Mouse (Mus musculus): ENCODE measurements around the gene 1700037H04Rik. TPM values are rescaled to one million over a fixed set of nuclear protein-coding genes. Genes with fewer than 3 reads are reported as not detected.

Gene 1700037H04Rik
- polyA plus RNA-seq, 1 experiment from 2014 or later, result 61.5 TPM

GRCm38 (mm10) chr2:131142592-131142991 lies 17.3 kb downstream of the 1700037H04Rik start:
- Histone ChIP-seq H3K4me1 (peaks cover 13% of the 10 kb centered on the region), H3K9ac (no peak overlapping the region), H3K4me3 (no peak overlapping the region), H3K4me2 (peak overlapping the region; percentile 6; the same call in 1 of the 2 replicates), H3K9me3 (no peaks in the 10 kb centered on the region), H3K27me3 (no peaks in the 10 kb centered on the region), H3K36me3 (peaks cover 44% of the 10 kb centered on the region), H3K27ac (no peak overlapping the region)
- ATAC-seq (ENCODE audit: borderline replicate concordance, extremely low read depth, low FRiP score, low TSS enrichment), result peak; percentile 45; the same call in 1 of the 2 replicates
- 29% methylated on average over 18 of the region's 18 CpGs for WGBS

GRCm38 (mm10) chr2:131141336-131141986 lies 18.4 kb downstream of the 1700037H04Rik start:
- WGBS, result 87% methylated on average over 8 of the region's 8 CpGs
- Histone ChIP-seq H3K4me3 (no peak overlapping the region), H3K27ac (no peak overlapping the region), H3K36me3 (peaks cover 35% of the 10 kb centered on the region), H3K9ac (no peak overlapping the region), H3K4me2 (no peak overlapping the region), H3K9me3 (no peaks in the 10 kb centered on the region), H3K27me3 (no peaks in the 10 kb centered on the region), H3K4me1 (peaks cover 13% of the 10 kb centered on the region)
- no peak for ATAC-seq (ENCODE audit: borderline replicate concordance, extremely low read depth, low FRiP score, low TSS enrichment)

GRCm38 (mm10) chr2:131140533-131140905 lies 19.4 kb downstream of the 1700037H04Rik start:
- Histone ChIP-seq H3K4me3 (no peak overlapping the region), H3K9ac (no peak overlapping the region), H3K27ac (peak overlapping the region; percentile 73), H3K4me1 (peaks cover 13% of the 10 kb centered on the region), H3K36me3 (peaks cover 25% of the 10 kb centered on the region), H3K9me3 (no peaks in the 10 kb centered on the region), H3K4me2 (no peak overlapping the region), H3K27me3 (no peaks in the 10 kb centered on the region)
- no peak for ATAC-seq (ENCODE audit: borderline replicate concordance, extremely low read depth, low FRiP score, low TSS enrichment)
- WGBS, result 54% methylated on average over 5 of the region's 5 CpGs

- H3K9me3 ChIP-seq, result no peaks in the 10 kb centered on the region
- peak overlapping the region; percentile 73 for H3K27ac ChIP-seq
- H3K9ac ChIP-seq, result no peak overlapping the region
- WGBS, result 21% methylated on average over 5 of the region's 5 CpGs
- peaks cover 21% of the 10 kb centered on the region for H3K36me3 ChIP-seq
- no peaks in the 10 kb centered on the region for H3K27me3 ChIP-seq
- peaks cover 15% of the 10 kb centered on the region for H3K4me1 ChIP-seq
- no peak overlapping the region for H3K4me3 ChIP-seq
- no peak for ATAC-seq (ENCODE audit: borderline replicate concordance, extremely low read depth, low FRiP score, low TSS enrichment)
- no peak overlapping the region for H3K4me2 ChIP-seq
Measured at GRCm38 (mm10) chr2:131139886-131140532, 19.9 kb downstream of the 1700037H04Rik start.

- no peak overlapping the region for H3K4me2 ChIP-seq
- peaks cover 21% of the 10 kb centered on the region for H3K4me1 ChIP-seq
Measured at GRCm38 (mm10) chr2:131139287-131139686, 20.6 kb downstream of the 1700037H04Rik start.

GRCm38 (mm10) chr2:131138760-131139159 lies 21.1 kb downstream of the 1700037H04Rik start:
- Histone ChIP-seq H3K9ac (no peak overlapping the region), H3K27ac (no peak overlapping the region), H3K27me3 (no peaks in the 10 kb centered on the region), H3K4me3 (no peak overlapping the region), H3K9me3 (no peaks in the 10 kb centered on the region), H3K4me2 (no peak overlapping the region), H3K4me1 (peaks cover 21% of the 10 kb centered on the region), H3K36me3 (0 out of 2 replicates have a peak, but pooled peaks cover 13% of the 10 kb centered on the region)
- WGBS, result 96% methylated on average over 7 of the region's 7 CpGs
- ATAC-seq (ENCODE audit: borderline replicate concordance, extremely low read depth, low FRiP score, low TSS enrichment), result no peak

More at GRCm38 (mm10) chr2:131139287-131139686, 20.6 kb downstream of the 1700037H04Rik start:
- no peak overlapping the region for H3K9ac ChIP-seq
- H3K4me3 ChIP-seq, result no peak overlapping the region
- WGBS, result 80% methylated on average over 5 of the region's 5 CpGs
- H3K27me3 ChIP-seq, result no peaks in the 10 kb centered on the region
- H3K9me3 ChIP-seq, result no peaks in the 10 kb centered on the region
- H3K36me3 ChIP-seq, result peaks cover 14% of the 10 kb centered on the region
- ATAC-seq (ENCODE audit: borderline replicate concordance, extremely low read depth, low FRiP score, low TSS enrichment), result no peak
- H3K27ac ChIP-seq, result peak overlapping the region; percentile 73; the same call in 1 of the 2 replicates

GRCm38 (mm10) chr2:131138296-131138695 lies 21.6 kb downstream of the 1700037H04Rik start:
- no peak overlapping the region for H3K27ac ChIP-seq
- no peak overlapping the region for H3K4me2 ChIP-seq
- no peak overlapping the region for H3K4me3 ChIP-seq
- no peaks in the 10 kb centered on the region for H3K9me3 ChIP-seq
- no peak for ATAC-seq (ENCODE audit: borderline replicate concordance, extremely low read depth, low FRiP score, low TSS enrichment)
- WGBS, result 83% methylated on average over 4 of the region's 4 CpGs
- H3K4me1 ChIP-seq, result peaks cover 25% of the 10 kb centered on the region
- no peak overlapping the region for H3K9ac ChIP-seq
- H3K36me3 ChIP-seq, result 0 out of 2 replicates have a peak, but pooled peaks cover 10% of the 10 kb centered on the region
- H3K27me3 ChIP-seq, result no peaks in the 10 kb centered on the region

GRCm38 (mm10) chr2:131135521-131136139 lies 24.3 kb downstream of the 1700037H04Rik start:
- H3K4me2 ChIP-seq, result no peak overlapping the region
- H3K4me1 ChIP-seq, result peaks cover 21% of the 10 kb centered on the region
- WGBS, result 43% methylated on average over 11 of the region's 11 CpGs
- peak; percentile 24; the same call in 1 of the 2 replicates for ATAC-seq (ENCODE audit: borderline replicate concordance, extremely low read depth, low FRiP score, low TSS enrichment)
- H3K27me3 ChIP-seq, result no peaks in the 10 kb centered on the region
- H3K9me3 ChIP-seq, result no peaks in the 10 kb centered on the region
- H3K36me3 ChIP-seq, result 0 out of 2 replicates have a peak, but pooled peaks cover 3% of the 10 kb centered on the region
- H3K4me3 ChIP-seq, result no peak overlapping the region
- H3K27ac ChIP-seq, result no peak overlapping the region
- H3K9ac ChIP-seq, result no peak overlapping the region

GRCm38 (mm10) chr2:131134826-131135400 lies 25.0 kb downstream of the 1700037H04Rik start:
- no peak for ATAC-seq (ENCODE audit: borderline replicate concordance, extremely low read depth, low FRiP score, low TSS enrichment)
- H3K4me3 ChIP-seq, result no peak overlapping the region
- peaks cover 15% of the 10 kb centered on the region for H3K4me1 ChIP-seq
- H3K27me3 ChIP-seq, result no peaks in the 10 kb centered on the region
- 76% methylated on average over 8 of the region's 8 CpGs for WGBS
- H3K36me3 ChIP-seq, result 0 out of 2 replicates have a peak, but pooled peaks cover 3% of the 10 kb centered on the region
- H3K9ac ChIP-seq, result no peak overlapping the region
- no peak overlapping the region for H3K4me2 ChIP-seq
- H3K27ac ChIP-seq, result peak overlapping the region; percentile 69
- no peaks in the 10 kb centered on the region for H3K9me3 ChIP-seq

GRCm38 (mm10) chr2:131134381-131134780 lies 25.5 kb downstream of the 1700037H04Rik start:
- no peaks in the 10 kb centered on the region for H3K27me3 ChIP-seq
- WGBS, result 61% methylated on average over 1 of the region's 1 CpGs
- H3K9me3 ChIP-seq, result no peaks in the 10 kb centered on the region
- peak; percentile 52 for ATAC-seq (ENCODE audit: borderline replicate concordance, extremely low read depth, low FRiP score, low TSS enrichment)
- no peak overlapping the region for H3K4me2 ChIP-seq
- no peak overlapping the region for H3K9ac ChIP-seq
- H3K4me1 ChIP-seq, result 0 out of 2 replicates have a peak, but pooled peaks cover 17% of the 10 kb centered on the region
- no peak overlapping the region for H3K4me3 ChIP-seq
- 0 out of 2 replicates have a peak, but pooled peaks cover under 1% of the 10 kb centered on the region for H3K36me3 ChIP-seq
- peak overlapping the region; percentile 69 for H3K27ac ChIP-seq

GRCm38 (mm10) chr2:131132930-131133547 lies 26.8 kb downstream of the 1700037H04Rik start, which contains the start of gene Gm11037:
TSS of gene Gm11037 (plus strand) at chr2:131133497.
- H3K27me3 ChIP-seq, result no peaks in the 10 kb centered on the region
- ATAC-seq (ENCODE audit: borderline replicate concordance, extremely low read depth, low FRiP score, low TSS enrichment), result no peak
- H3K36me3 ChIP-seq, result no peaks in the 10 kb centered on the region
- H3K4me1 ChIP-seq, result peaks cover 21% of the 10 kb centered on the region
- peak within 1 kb of the TSS; percentile 69 for H3K27ac ChIP-seq
- H3K9ac ChIP-seq, result no peak within 1 kb of the TSS
- 79% methylated on average over 9 of the region's 9 CpGs for WGBS
- no peak within 1 kb of the TSS for H3K4me2 ChIP-seq
- no peaks in the 10 kb centered on the region for H3K9me3 ChIP-seq
- no peak within 1 kb of the TSS for H3K4me3 ChIP-seq
